ENCODE assay signal across 8 mouse cellular contexts in the genomic region with DNA sequence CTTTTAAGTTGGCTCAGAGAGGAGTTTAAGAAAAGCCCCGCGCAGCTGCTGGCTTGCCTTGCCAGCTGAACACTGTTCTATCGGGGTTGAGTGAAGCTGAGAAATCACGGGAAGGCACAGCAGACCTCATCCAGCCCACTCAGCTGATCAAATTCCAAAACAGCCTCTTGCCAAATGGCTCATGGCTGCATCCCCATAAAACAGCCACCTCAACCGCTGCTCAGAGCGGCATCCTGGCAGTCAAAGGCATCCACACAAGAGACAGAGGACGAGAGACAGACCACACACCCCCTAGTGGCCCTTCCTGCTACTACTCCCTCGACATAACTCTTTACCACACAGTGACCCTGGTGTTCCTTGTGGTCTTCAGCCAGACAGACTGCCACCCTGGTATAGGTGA. TPM values are rescaled to one million over a fixed set of nuclear protein-coding genes. Genes with fewer than 3 reads are reported as not detected.
DNase-seq lines count a peak whose midpoint lies in the region; ATAC-seq lines count a peak whose summit lies in the region.

No protein-coding gene starts in this region.

- peak; percentile 59 to 71; a peak in 3 of 4 replicates for ATAC-seq in hematopoietic stem cell, adult 5-6 weeks (replicated peaks in 1 of 2; ENCODE audit: insufficient read depth in 1 of 2, low FRiP score in 2 of 2, low TSS enrichment in 1 of 2, low read depth in 1 of 2, poor library complexity in 2 of 2, severe bottlenecking in 2 of 2)

- intact Hi-C loops in left cerebral cortex, postnatal 36 days (cut with DNase I), result loop anchor here (10.0 kb wide), 2 partner anchors 119 to 439 kb away; a partner anchor contains a TSS

- peak; percentile 40 to 59 for DNase-seq in cerebellum, postnatal 14 days
- no peak for DNase-seq in cerebellum, adult 8-10 months
- peak; percentile 24 for DNase-seq in urinary bladder, postnatal 14 days (ENCODE audit: low spot score)
- DNase-seq in urinary bladder, adult 18-20 months (ENCODE audit: low spot score in 2 of 2), result no peak
- peak; percentile 54 to 73 for DNase-seq in left cerebral cortex, postnatal 36 days (ENCODE audit: low spot score in 2 of 2)
- peak; percentile 76 for DNase-seq in right cerebral cortex, adult 18-20 months
- DNase-seq in urinary bladder, postnatal 36 days (ENCODE audit: low spot score in 2 of 2), result no peak

RNA-seq across cellular contexts. Expression of a gene that starts 30.6 kb away (rescaled TPM):
- total RNA-seq in hematopoietic stem cell, adult 5-6 weeks (2017), result 0.06 TPM in 1 of 2 replicates, not detected in the other
- 10 to 100 TPM in 1 of 2 experiments, 1 to 10 TPM in 1; 3.6 to 10.9 TPM for total RNA-seq in left cerebral cortex, postnatal 36 days (2021)

Comparison
In these comparisons a context has a peak if more than half of its experiments do, and no peak if none do; other contexts are left out.
1. DNase-seq: peak in cerebellum, postnatal 14 days (2 of 2), urinary bladder, postnatal 14 days (single experiment), left cerebral cortex, postnatal 36 days (2 of 2) and right cerebral cortex, adult 18-20 months (single experiment); none in cerebellum, adult 8-10 months (single experiment), urinary bladder, adult 18-20 months (0 of 2) and urinary bladder, postnatal 36 days (0 of 2).